Mouse (Mus musculus) adrenal gland, postnatal 14 days (tissue): ENCODE results near the gene Plg. TPM values are rescaled to one million over a fixed set of nuclear protein-coding genes. Genes with fewer than 3 reads are reported as not detected.

Experiments
- DNase-seq: peaks from one replicate; pipeline ENCODE4 v3.0.0; 2021; ENCODE audit warnings: mixed read lengths
- total RNA-seq: library from RNA; stranded (reverse); gene quantifications from 2 replicates; pipeline ENCODE4 v1.2.3, GENCODE M21; 2021

Gene Plg
- total RNA-seq, 1 experiment from 2014 or later = 281 TPM

- no peak for DNase-seq
These were observed 75.3 kb downstream of the Plg start for GRCm38 (mm10) chr17:12453691-12454090.

GRCm38 (mm10) chr17:12455143-12455790 is 76.9 kb downstream of the Plg start:
- peak; percentile 41 for DNase-seq

- no peak for DNase-seq
These were observed 82.8 kb downstream of the Plg start for GRCm38 (mm10) chr17:12461168-12461567.

GRCm38 (mm10) chr17:12466501-12467000 is 88.1 kb downstream of the Plg start:
- DNase-seq = no peak

- DNase-seq = no peak
These were observed 89.2 kb downstream of the Plg start for GRCm38 (mm10) chr17:12467642-12468041.

GRCm38 (mm10) chr17:12468745-12469144 is 90.3 kb downstream of the Plg start:
- no peak for DNase-seq

Other genes with a start within 250 kb of the Plg start
- gene Map3k4, start 59.8 kb upstream of the Plg start, total RNA-seq = 22.5 and 24.2 TPM in 2 replicates
- gene Slc22a3, start 129.1 kb downstream of the Plg start, total RNA-seq = 5.6 and 9.0 TPM in 2 replicates
- 0.78 and 1.4 TPM in 2 replicates for gene Slc22a2, start 205.5 kb downstream of the Plg start, total RNA-seq